Mouse (Mus musculus) lung, postnatal 10 days (tissue): Measurements from ENCODE around the gene Olfr380.

ENCODE experiments used
- DNase-seq: peaks from one replicate; pipeline ENCODE4 v3.0.0; 2021

Olfr380 gene

DNA sequence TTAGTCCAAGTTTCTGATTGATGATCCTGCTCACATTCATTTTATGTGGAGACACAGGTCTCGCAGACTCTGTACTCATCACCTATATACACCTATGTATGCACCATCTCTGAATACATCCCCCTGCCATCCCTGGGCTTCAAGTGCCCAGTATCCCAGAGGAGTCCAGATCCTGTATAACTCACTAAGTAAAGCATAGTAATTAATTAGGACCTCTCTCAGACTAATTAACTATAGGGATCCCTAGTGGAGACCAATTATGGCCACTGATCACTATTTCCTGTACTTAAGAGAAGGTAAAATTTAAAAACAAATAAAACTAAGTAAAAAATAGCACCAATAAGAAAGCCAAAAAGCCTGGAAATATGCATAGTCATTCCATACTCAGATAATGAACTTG lies at the start of gene Olfr380:
Gene Olfr380 (minus strand): TSS at position 101 of the 400 bp plus-strand sequence.
- DNase-seq = no peak

GRCm38 (mm10) chr11:73491503-73491902 lies 34.2 kb upstream of the Olfr380 start, which contains the start of gene Olfr381:
Olfr381 (minus strand) TSS chr11:73491603.
- DNase-seq = no peak

DNA sequence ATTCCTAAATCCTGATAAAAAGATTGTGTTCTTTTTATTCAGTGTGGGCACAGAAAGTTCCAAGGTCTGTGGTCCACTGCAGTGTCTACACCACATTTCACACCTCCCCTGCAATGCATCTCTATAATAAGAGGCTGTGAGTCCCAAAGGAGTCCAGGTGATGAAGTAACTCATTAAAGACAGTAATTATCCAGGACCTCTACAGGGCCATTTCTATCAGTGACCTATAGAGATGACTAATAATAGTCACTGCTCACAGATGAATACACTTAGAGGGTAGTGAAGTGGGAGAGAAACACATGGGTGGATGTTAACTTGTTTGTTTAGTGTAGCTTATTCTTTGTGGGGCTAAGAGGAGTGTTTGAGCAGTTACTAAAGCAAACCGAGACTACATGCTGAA lies 28.9 kb downstream of the Olfr380 start, which contains the start of gene Olfr378:
Gene Olfr378 (minus strand): TSS at position 101 of the 400 bp plus-strand sequence.
- DNase-seq = no peak
